ENCODE assay signal across 11 mouse cellular contexts in the genomic region with DNA sequence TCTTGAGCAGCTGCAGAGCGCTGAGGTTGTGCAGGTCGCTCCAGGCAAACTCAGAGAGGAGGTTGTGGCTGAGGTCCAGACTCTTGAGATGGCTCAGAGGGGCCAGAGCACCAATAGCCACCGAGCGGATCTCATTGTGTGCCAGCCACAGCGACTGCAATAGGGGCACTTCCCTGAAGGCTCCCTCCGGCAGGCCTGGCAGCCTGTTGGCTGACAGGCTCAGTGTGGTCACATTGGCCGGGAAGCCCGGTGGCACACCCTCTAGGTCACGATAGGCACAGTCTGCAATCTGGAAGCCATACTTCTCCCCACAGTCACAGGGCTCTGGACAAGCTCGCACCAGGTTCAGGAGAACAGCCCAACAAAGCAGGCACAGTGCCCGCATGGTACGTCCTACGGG. TPM values are rescaled to one million over a fixed set of nuclear protein-coding genes. Genes with fewer than 3 reads are reported as not detected.
DNase-seq lines count a peak whose midpoint lies in the region; ATAC-seq and TF ChIP-seq lines count a peak whose summit lies in the region.
"Had no signal": no experiment of that assay in that cellular context is flagged by ENCODE, and none has a peak within 500 bp of the region (broad histone marks: within the 10 kb centered on the region; RNA-seq: fewer than 3 reads in every experiment).

No protein-coding gene starts in this region.

- no peak overlapping the region for H3K4me2 ChIP-seq in forebrain, embryonic 12.5 days
- no peak overlapping the region for H3K4me2 ChIP-seq in forebrain, embryonic 16.5 days (ENCODE audit: low read length)
- peak overlapping the region; percentile 60 for H3K4me2 ChIP-seq in lung, embryonic 16.5 days (ENCODE audit: low read depth, low read length)
- peak overlapping the region; percentile 53 for H3K4me2 ChIP-seq in intestine, postnatal 0 days (replicated peaks; ENCODE audit: low read depth)
- peak overlapping the region; percentile 66 for H3K4me2 ChIP-seq in stomach, embryonic 16.5 days (ENCODE audit: low read depth, low read length)

- H3K4me1 ChIP-seq in forebrain, embryonic 12.5 days = peaks cover 18% of the 10 kb centered on the region
- H3K4me1 ChIP-seq in forebrain, embryonic 16.5 days (replicated peaks; ENCODE audit: control insufficient read depth, insufficient read depth, low read length) = peaks cover 25% of the 10 kb centered on the region
- peaks cover 64% of the 10 kb centered on the region for H3K4me1 ChIP-seq in lung, embryonic 16.5 days (replicated peaks; ENCODE audit: control insufficient read depth, insufficient read depth, low read length)
- no peaks in the 10 kb centered on the region for H3K4me1 ChIP-seq in intestine, postnatal 0 days (replicated peaks; ENCODE audit: control insufficient read depth, insufficient read depth, low read length)
- peaks cover 70% of the 10 kb centered on the region for H3K4me1 ChIP-seq in stomach, embryonic 16.5 days (ENCODE audit: control insufficient read depth, insufficient read depth, low read length)

- no peaks in the 10 kb centered on the region for H3K36me3 ChIP-seq in forebrain, embryonic 12.5 days (replicated peaks)
- no peaks in the 10 kb centered on the region for H3K36me3 ChIP-seq in forebrain, embryonic 16.5 days (ENCODE audit: control insufficient read depth, insufficient read depth)
- no peaks in the 10 kb centered on the region for H3K36me3 ChIP-seq in lung, embryonic 16.5 days (ENCODE audit: control insufficient read depth, insufficient read depth, low read length)
- H3K36me3 ChIP-seq in intestine, postnatal 0 days (ENCODE audit: control insufficient read depth, insufficient read depth) = no peaks in the 10 kb centered on the region
- no peaks in the 10 kb centered on the region for H3K36me3 ChIP-seq in stomach, embryonic 16.5 days (ENCODE audit: control insufficient read depth, insufficient read depth, low read length)

- no peak for DNase-seq in lung, postnatal 25 days (ENCODE audit: low spot score)
- DNase-seq in adrenal gland, postnatal 4 days (ENCODE audit: low spot score in 2 of 2) = no peak
- no peak for DNase-seq in right cerebral cortex, postnatal 25 days
- DNase-seq: adrenal gland, postnatal 10 days; layer of hippocampus, postnatal 36 days; thymus, adult 2 months had no signal

- TF ChIP-seq CTCF in intestine, postnatal 0 days (IDR thresholded peaks at IDR 0.05; ENCODE audit: low read depth) = no peak

- WGBS in forebrain, embryonic 12.5 days = 85% methylated on average over 13 of the region's 13 CpGs
- WGBS in forebrain, embryonic 16.5 days = 85% methylated on average over 13 of the region's 13 CpGs
- WGBS in lung, embryonic 16.5 days = 60% methylated on average over 13 of the region's 13 CpGs
- 69% methylated on average over 13 of the region's 13 CpGs for WGBS in intestine, postnatal 0 days
- 64% methylated on average over 13 of the region's 13 CpGs for WGBS in stomach, embryonic 16.5 days

- H3K9ac ChIP-seq in forebrain, embryonic 12.5 days = no peak overlapping the region
- H3K9ac ChIP-seq in forebrain, embryonic 16.5 days (replicated peaks; ENCODE audit: low read depth, low read length) = no peak overlapping the region
- H3K9ac ChIP-seq in lung, embryonic 16.5 days (ENCODE audit: low read length) = peak overlapping the region; percentile 67
- peak overlapping the region; percentile 17; the same call in 1 of the 2 replicates for H3K9ac ChIP-seq in intestine, postnatal 0 days (ENCODE audit: low read depth, low read length)
- peak overlapping the region; percentile 74 for H3K9ac ChIP-seq in stomach, embryonic 16.5 days (ENCODE audit: low read length)

- no peak for ATAC-seq in forebrain, embryonic 12.5 days (ENCODE audit: low FRiP score)
- no peak for ATAC-seq in forebrain, embryonic 16.5 days
- ATAC-seq in lung, embryonic 16.5 days (ENCODE audit: low read depth) = 0 out of 2 replicates have a peak, but pooled peaks have one; percentile 1
- ATAC-seq in intestine, postnatal 0 days = no peak
- no peak for ATAC-seq in stomach, embryonic 16.5 days (ENCODE audit: insufficient read depth, low FRiP score)

- H3K27me3 ChIP-seq in forebrain, embryonic 12.5 days = no peaks in the 10 kb centered on the region
- no peaks in the 10 kb centered on the region for H3K27me3 ChIP-seq in forebrain, embryonic 16.5 days (replicated peaks; ENCODE audit: control insufficient read depth, insufficient read depth, low read length)
- no peaks in the 10 kb centered on the region for H3K27me3 ChIP-seq in lung, embryonic 16.5 days (ENCODE audit: control insufficient read depth, insufficient read depth, low read depth, low read length)
- H3K27me3 ChIP-seq in intestine, postnatal 0 days (replicated peaks; ENCODE audit: control insufficient read depth, insufficient read depth, low read length) = no peaks in the 10 kb centered on the region
- H3K27me3 ChIP-seq in stomach, embryonic 16.5 days (ENCODE audit: control insufficient read depth, insufficient read depth, low read length) = no peaks in the 10 kb centered on the region

- H3K4me3 ChIP-seq in forebrain, embryonic 12.5 days (replicated peaks) = no peak overlapping the region
- H3K4me3 ChIP-seq in forebrain, embryonic 16.5 days (replicated peaks; ENCODE audit: low read length) = no peak overlapping the region
- H3K4me3 ChIP-seq in lung, embryonic 16.5 days (ENCODE audit: low read length) = peak overlapping the region; percentile 44
- H3K4me3 ChIP-seq in intestine, postnatal 0 days (ENCODE audit: low read depth, low read length) = peak overlapping the region; percentile 23
- H3K4me3 ChIP-seq in stomach, embryonic 16.5 days (replicated peaks; ENCODE audit: low read length) = peak overlapping the region; percentile 45

- no peaks in the 10 kb centered on the region for H3K9me3 ChIP-seq in forebrain, embryonic 12.5 days
- H3K9me3 ChIP-seq in forebrain, embryonic 16.5 days (ENCODE audit: control insufficient read depth, low read length) = no peaks in the 10 kb centered on the region
- no peaks in the 10 kb centered on the region for H3K9me3 ChIP-seq in lung, embryonic 16.5 days (ENCODE audit: control insufficient read depth, low read length)
- no peaks in the 10 kb centered on the region for H3K9me3 ChIP-seq in intestine, postnatal 0 days (ENCODE audit: control insufficient read depth)
- no peaks in the 10 kb centered on the region for H3K9me3 ChIP-seq in stomach, embryonic 16.5 days (replicated peaks; ENCODE audit: control insufficient read depth, low read length)

- H3K27ac ChIP-seq in forebrain, embryonic 12.5 days = peak overlapping the region; percentile 54; the same call in 1 of the 2 replicates
- no peak overlapping the region for H3K27ac ChIP-seq in forebrain, embryonic 16.5 days (ENCODE audit: low read length)
- peak overlapping the region; percentile 98 for H3K27ac ChIP-seq in lung, embryonic 16.5 days (ENCODE audit: low read length)
- peak overlapping the region; percentile 78 for H3K27ac ChIP-seq in intestine, postnatal 0 days (ENCODE audit: low read depth, low read length)
- peak overlapping the region; percentile 99 for H3K27ac ChIP-seq in stomach, embryonic 16.5 days (ENCODE audit: low read length)

RNA-seq across cellular contexts. Expression of a gene that starts 39.2 kb away (rescaled TPM):
- polyA plus RNA-seq in forebrain, embryonic 12.5 days (2016; fragmentation: Nextera tagmentation; extraction: Ambion mirVana) = 1.5 and 2.4 TPM in 2 replicates
- 0.51 and 0.79 TPM in 2 replicates for polyA plus RNA-seq in forebrain, embryonic 16.5 days (2015; fragmentation: Nextera tagmentation; extraction: Ambion mirVana)
- 0.68 and 1.4 TPM in 2 replicates for polyA plus RNA-seq in lung, embryonic 16.5 days (2015; fragmentation: Nextera tagmentation; extraction: Ambion mirVana)
- polyA plus RNA-seq in intestine, postnatal 0 days (2015; fragmentation: Nextera tagmentation; extraction: Ambion mirVana) = 0.14 and 0.16 TPM in 2 replicates
- polyA plus RNA-seq in stomach, embryonic 16.5 days (2015; fragmentation: Nextera tagmentation; extraction: Ambion mirVana) = not detected in 2 replicates
- total RNA-seq in adrenal gland, postnatal 4 days (2021) = under 1 TPM in 1 of 2 experiments, not detected in 1; 0.87 TPM

RNA-seq across cellular contexts. Expression of a gene that starts 46.3 kb away (rescaled TPM):
- polyA plus RNA-seq in forebrain, embryonic 12.5 days (2016; fragmentation: Nextera tagmentation; extraction: Ambion mirVana) = 16.4 and 17.9 TPM in 2 replicates
- polyA plus RNA-seq in forebrain, embryonic 16.5 days (2015; fragmentation: Nextera tagmentation; extraction: Ambion mirVana) = 16.8 and 25.5 TPM in 2 replicates
- polyA plus RNA-seq in lung, embryonic 16.5 days (2015; fragmentation: Nextera tagmentation; extraction: Ambion mirVana) = 79.4 and 79.9 TPM in 2 replicates
- polyA plus RNA-seq in intestine, postnatal 0 days (2015; fragmentation: Nextera tagmentation; extraction: Ambion mirVana) = 26.9 and 29.6 TPM in 2 replicates
- 120 and 128 TPM in 2 replicates for polyA plus RNA-seq in stomach, embryonic 16.5 days (2015; fragmentation: Nextera tagmentation; extraction: Ambion mirVana)
- total RNA-seq in adrenal gland, postnatal 4 days (2021) = 10 to 100 TPM; 64.5 to 66.7 TPM

RNA-seq across cellular contexts. Expression of a gene that starts 46.3 kb away (rescaled TPM):
- 52.3 and 60.8 TPM in 2 replicates for polyA plus RNA-seq in forebrain, embryonic 12.5 days (2016; fragmentation: Nextera tagmentation; extraction: Ambion mirVana)
- polyA plus RNA-seq in forebrain, embryonic 16.5 days (2015; fragmentation: Nextera tagmentation; extraction: Ambion mirVana) = 74.4 and 88.4 TPM in 2 replicates
- polyA plus RNA-seq in lung, embryonic 16.5 days (2015; fragmentation: Nextera tagmentation; extraction: Ambion mirVana) = 0.25 and 0.38 TPM in 2 replicates
- 0.27 and 0.35 TPM in 2 replicates for polyA plus RNA-seq in intestine, postnatal 0 days (2015; fragmentation: Nextera tagmentation; extraction: Ambion mirVana)
- polyA plus RNA-seq in stomach, embryonic 16.5 days (2015; fragmentation: Nextera tagmentation; extraction: Ambion mirVana) = 1.3 TPM in 2 replicates
- total RNA-seq in adrenal gland, postnatal 4 days (2021) = 10 to 100 TPM in 1 of 2 experiments, 1 to 10 TPM in 1; 8.2 to 10.3 TPM

Comparison
In these comparisons a context has a peak if more than half of its experiments do, and no peak if none do; other contexts are left out.
1. H3K4me2 ChIP-seq: peak in lung, embryonic 16.5 days (single experiment), intestine, postnatal 0 days (single experiment) and stomach, embryonic 16.5 days (single experiment); none in forebrain, embryonic 12.5 days (single experiment) and forebrain, embryonic 16.5 days (single experiment).
2. H3K4me3 ChIP-seq: peak in lung, embryonic 16.5 days (single experiment), intestine, postnatal 0 days (single experiment) and stomach, embryonic 16.5 days (single experiment); none in forebrain, embryonic 12.5 days (single experiment) and forebrain, embryonic 16.5 days (single experiment).
3. H3K9ac ChIP-seq: peak in lung, embryonic 16.5 days (single experiment), intestine, postnatal 0 days (single experiment) and stomach, embryonic 16.5 days (single experiment); none in forebrain, embryonic 12.5 days (single experiment) and forebrain, embryonic 16.5 days (single experiment).
4. RNA of a gene that starts 46.3 kb away (polyA plus RNA-seq): 74.4 to 88.4 TPM in forebrain, embryonic 16.5 days and 52.3 to 60.8 TPM in forebrain, embryonic 12.5 days; 1.3 TPM in stomach, embryonic 16.5 days, 0.25 to 0.38 TPM in lung, embryonic 16.5 days and 0.27 to 0.35 TPM in intestine, postnatal 0 days; every median in the first group is over 10 times any median in the second.